Mouse (Mus musculus) liver, adult 2 months (tissue): ENCODE results near the gene Bid. TPM values are rescaled to one million over a fixed set of nuclear protein-coding genes. Genes with fewer than 3 reads are reported as not detected.
A peak's percentile ranks its signal among the peaks of the same experiment; 100 is the strongest.
"Not testable (repeated sequence)": the region's sequence is repeated elsewhere in the genome, so short reads cannot be mapped to it uniquely, and the experiment has no call there.

Experiments
- DNase-seq: peaks from one replicate; pipeline ENCODE4 v3.0.0-alpha.2; 2011; ENCODE audit warnings: low read depth, low spot score; ENCODE audit errors: extremely low read depth
- H3K27ac ChIP-seq: fragments of 200-500 bp; replicated peaks from 2 replicates; pipeline ENCODE4 v1.5.1; 2012; ENCODE audit warnings: low read depth, mild to moderate bottlenecking, control low read depth, inconsistent platforms, low read length; ENCODE audit not compliant: insufficient read depth
- H3K27me3 ChIP-seq: fragments of 200-500 bp; 2 replicates; pipeline ENCODE4 v1.6.1; 2012; ENCODE audit warnings: mild to moderate bottlenecking, moderate library complexity, low read length, inconsistent platforms; ENCODE audit not compliant: control insufficient read depth, insufficient read depth
- H3K36me3 ChIP-seq: fragments of 200-500 bp; 2 replicates; pipeline ENCODE4 v1.6.1; 2012; ENCODE audit warnings: low read length, inconsistent platforms; ENCODE audit not compliant: control insufficient read depth, insufficient read depth
- H3K4me1 ChIP-seq: fragments of 200-500 bp; 2 replicates; pipeline ENCODE4 v1.6.1; 2011; ENCODE audit warnings: low read length; ENCODE audit not compliant: control insufficient read depth, insufficient read depth
- H3K4me3 ChIP-seq: fragments of 200-500 bp; 2 replicates; pipeline ENCODE4 v1.5.1; 2011; ENCODE audit warnings: low read depth, mild to moderate bottlenecking, control low read depth, low read length, moderate library complexity; ENCODE audit not compliant: insufficient read depth
- H3K79me2 ChIP-seq: fragments of 200-500 bp; 2 replicates; pipeline ENCODE4 v1.6.1; 2012; ENCODE audit warnings: inconsistent platforms, mild to moderate bottlenecking, low read length, moderate library complexity; ENCODE audit not compliant: control insufficient read depth, insufficient read depth
- H3K9ac ChIP-seq: fragments of 200-500 bp; 2 replicates; pipeline ENCODE4 v1.6.1; 2012; ENCODE audit warnings: low read depth, mild to moderate bottlenecking, control low read depth, inconsistent platforms, low read length
- CTCF ChIP-seq: fragments of 200-500 bp; IDR thresholded peaks from 2 replicates; pipeline ENCODE4 v1.5.1; 2011; ENCODE audit warnings: low read depth, low read length, control low read depth
- POLR2A ChIP-seq: fragments of 200-500 bp; IDR thresholded peaks from 2 replicates; pipeline ENCODE4 v1.6.1; 2011; ENCODE audit warnings: low read length, control low read depth; ENCODE audit not compliant: insufficient read depth; ENCODE audit errors: extremely low read depth
- WGBS: fragments of 180-500 bp; shearing (Covaris S2); methylation state at CpG from one replicate; pipeline ENCODE4 v1.1.7; 2018; 5-methylcytosine and 5-hydroxymethylcytosine counted together
- polyA plus RNA-seq: library from polyadenylated mRNA; depleted of rRNA; stranded (reverse); fragments of >200 nt; gene quantifications from 2 replicates; pipeline ENCODE4 v1.2.3, GENCODE M21; 2012
- total RNA-seq: library from RNA; depleted of rRNA; stranded (reverse); fragments of >200 nt; gene quantifications from 2 replicates; pipeline ENCODE4 v1.2.3, GENCODE M21; 2014

Gene Bid
- total and polyA plus RNA-seq, 2 experiments: 6.9 to 13.9 TPM

DNA sequence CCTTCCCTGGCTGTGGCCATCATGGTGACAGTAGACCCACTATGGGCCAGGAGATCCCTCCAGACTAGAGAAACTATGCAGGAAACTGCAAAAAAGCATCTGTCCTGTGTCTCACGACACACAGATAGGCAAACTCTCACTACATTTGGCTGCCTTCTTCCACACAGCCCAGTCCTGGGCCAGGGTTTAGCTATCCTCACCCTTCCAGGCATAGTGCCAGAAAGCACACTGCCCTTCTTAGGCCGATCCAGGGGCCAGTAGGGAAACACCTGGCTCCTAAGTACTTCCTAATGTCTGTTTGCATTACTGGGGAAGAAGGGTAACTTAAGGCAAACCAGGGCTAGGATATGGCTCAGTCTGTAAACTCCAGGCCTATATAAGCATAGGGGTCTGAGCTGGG is 3.7 kb downstream of the Bid start:
- DNase-seq: peak; percentile 68
- 9% methylated on average over 2 of the region's 2 CpGs for whole genome bisulfite sequencing
- no peak overlapping the region for H3K9ac ChIP-seq
- no peak overlapping the region for H3K4me3 ChIP-seq
- H3K27me3 ChIP-seq: no peaks in the 10 kb centered on the region
- peaks cover 5% of the 10 kb centered on the region; the same call in 1 of the 2 replicates for H3K79me2 ChIP-seq
- no peak overlapping the region for H3K27ac ChIP-seq
- TF ChIP-seq CTCF: no peak
- TF ChIP-seq POLR2A: no peak
- peaks cover 8% of the 10 kb centered on the region for H3K4me1 ChIP-seq
- H3K36me3 ChIP-seq: no peaks in the 10 kb centered on the region

DNA sequence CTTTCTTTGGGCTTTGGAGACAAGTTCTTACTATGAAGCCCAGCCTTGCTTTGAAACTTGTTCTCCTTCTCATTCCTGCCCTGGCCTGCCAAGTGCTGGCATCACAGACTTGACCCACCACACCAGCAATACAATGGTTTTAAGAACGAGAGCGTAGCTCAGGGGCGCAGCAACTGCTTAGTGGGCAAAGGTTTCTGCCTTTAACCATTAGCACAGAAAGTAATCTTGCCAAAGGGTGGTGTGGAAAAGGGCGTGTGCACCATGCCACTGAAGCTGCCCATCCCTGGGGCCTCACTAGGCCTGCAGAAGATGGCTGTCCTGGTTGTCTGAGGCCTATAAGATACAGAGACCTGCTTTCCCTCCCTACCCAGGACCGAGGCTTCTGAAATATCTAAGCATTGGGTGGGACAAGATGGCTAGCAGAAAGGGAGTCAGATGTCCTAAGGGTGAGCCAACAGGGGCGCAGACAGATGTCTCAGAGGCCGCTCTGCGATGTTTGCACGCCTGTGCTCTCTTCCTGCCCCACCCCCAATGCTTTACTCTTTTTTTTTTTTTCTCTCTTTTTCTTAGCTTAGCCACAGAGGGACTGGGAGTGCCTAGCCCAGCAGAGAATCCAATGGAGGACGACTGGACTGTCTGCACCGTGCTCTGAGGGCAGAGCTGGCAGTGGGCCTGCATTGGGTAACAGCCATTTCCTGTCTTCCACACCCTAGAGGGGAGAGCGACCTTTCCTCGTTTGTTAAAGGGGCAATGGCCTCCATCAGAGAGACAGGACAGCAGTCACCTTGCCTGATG is 5.2 kb downstream of the Bid start:
- Histone ChIP-seq H3K36me3 (no peaks in the 10 kb centered on the region), H3K9ac (no peak overlapping the region), H3K4me3 (no peak overlapping the region), H3K4me1 (peaks cover 6% of the 10 kb centered on the region; the same call in 1 of the 2 replicates), H3K79me2 (peaks cover 5% of the 10 kb centered on the region; the same call in 1 of the 2 replicates), H3K27me3 (no peaks in the 10 kb centered on the region), H3K27ac (no peak overlapping the region)
- 52% methylated on average over 13 of the region's 13 CpGs for WGBS
- peak; percentile 40 for DNase-seq
- TF ChIP-seq CTCF (no peak), POLR2A (no peak)

DNA sequence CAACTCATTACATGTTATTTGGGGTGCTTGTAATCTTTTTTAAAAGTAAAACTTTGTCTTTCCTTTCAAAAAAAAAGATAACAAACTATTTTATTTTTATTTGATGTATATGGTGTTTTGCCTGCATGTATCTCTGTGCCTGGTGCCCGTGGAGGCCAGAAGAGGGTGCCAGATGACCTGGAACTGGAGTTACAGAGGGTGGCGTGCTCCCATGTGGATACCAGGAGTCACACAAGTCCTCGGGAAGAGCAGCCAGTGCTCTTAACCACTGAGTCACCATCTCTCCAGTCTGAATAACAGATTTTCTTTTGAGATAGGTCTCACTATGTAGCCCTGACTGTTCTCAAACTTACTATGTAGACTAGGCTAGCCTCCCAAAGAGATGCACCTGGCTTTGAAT is 7.2 kb downstream of the Bid start:
- WGBS: 88% methylated on average over 3 of the region's 3 CpGs
- TF ChIP-seq CTCF: peak; percentile 34; the same call in 1 of the 2 replicates
- TF ChIP-seq POLR2A: no peak
- no peak overlapping the region for H3K27ac ChIP-seq
- H3K4me1 ChIP-seq: peaks cover 7% of the 10 kb centered on the region
- H3K36me3 ChIP-seq: no peaks in the 10 kb centered on the region
- peaks cover 5% of the 10 kb centered on the region; the same call in 1 of the 2 replicates for H3K79me2 ChIP-seq
- H3K4me3 ChIP-seq: no peak overlapping the region
- no peak overlapping the region for H3K9ac ChIP-seq
- H3K27me3 ChIP-seq: no peaks in the 10 kb centered on the region
- DNase-seq: no peak

DNA sequence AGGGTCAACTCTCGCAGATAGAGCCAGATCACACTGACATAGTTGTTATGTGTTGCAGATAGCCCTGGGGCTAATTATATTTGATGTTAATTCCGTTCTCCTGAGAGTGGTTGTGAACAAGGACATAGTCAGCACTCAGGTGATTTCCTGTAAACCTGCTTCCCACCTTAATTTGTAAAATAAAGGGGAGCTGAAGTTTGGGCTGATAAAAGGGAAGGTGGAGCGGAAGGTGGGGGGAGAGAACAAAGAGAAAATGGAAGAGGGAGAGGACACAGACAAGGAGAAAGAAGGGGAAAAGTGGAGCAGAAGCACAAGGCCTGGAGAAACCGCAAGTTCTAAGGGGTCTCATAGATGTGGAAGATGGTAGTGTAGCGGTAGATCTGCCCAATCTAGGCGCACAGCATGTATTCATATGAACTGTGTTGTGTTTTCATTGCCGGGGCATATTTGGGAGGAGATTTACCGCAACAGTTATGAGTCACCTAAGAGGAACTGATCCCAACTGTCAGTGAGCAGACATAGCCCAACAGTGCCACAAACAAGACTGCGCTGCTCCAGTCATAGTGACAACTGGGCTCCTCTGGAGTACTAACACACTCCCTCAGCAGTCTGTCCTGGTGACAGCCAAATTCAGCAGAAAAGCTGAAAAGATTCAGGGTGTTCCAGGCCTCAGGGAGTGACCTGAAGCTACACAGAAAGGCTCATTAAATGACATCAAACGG is 8.6 kb downstream of the Bid start:
- not testable (repeated sequence) for DNase-seq, H3K79me2 ChIP-seq, H3K27ac ChIP-seq, H3K4me1 ChIP-seq, H3K9ac ChIP-seq, H3K4me3 ChIP-seq, H3K27me3 ChIP-seq, H3K36me3 ChIP-seq
- 93% methylated on average over 10 of the region's 10 CpGs for WGBS

DNA sequence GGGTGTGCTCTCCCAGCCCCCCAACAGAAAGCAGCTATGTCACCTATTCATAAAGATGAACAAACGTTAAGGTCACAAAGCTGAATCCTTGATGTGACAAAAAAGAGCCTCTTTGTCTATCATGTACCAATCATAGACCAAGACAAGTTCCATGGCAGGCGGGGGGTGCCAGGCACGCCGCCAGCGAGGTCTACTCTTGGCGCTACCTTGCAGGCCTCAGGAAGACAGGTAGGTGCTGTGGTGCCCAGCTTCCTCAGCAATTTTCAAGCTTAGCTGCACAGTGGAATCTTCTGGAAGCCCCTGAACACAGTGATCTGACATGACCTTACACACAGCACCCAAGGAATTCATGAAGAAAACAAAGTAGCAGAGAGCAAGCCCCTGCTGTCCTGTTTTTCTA is 10.1 kb downstream of the Bid start:
- H3K4me1 ChIP-seq: peaks cover 9% of the 10 kb centered on the region
- H3K79me2 ChIP-seq: peaks cover 5% of the 10 kb centered on the region; the same call in 1 of the 2 replicates
- no peak overlapping the region for H3K4me3 ChIP-seq
- H3K27ac ChIP-seq: no peak overlapping the region
- TF ChIP-seq POLR2A: no peak
- TF ChIP-seq CTCF: no peak
- no peaks in the 10 kb centered on the region for H3K27me3 ChIP-seq
- H3K36me3 ChIP-seq: no peaks in the 10 kb centered on the region
- WGBS: 97% methylated on average over 6 of the region's 6 CpGs
- DNase-seq: no peak
- H3K9ac ChIP-seq: no peak overlapping the region

DNA sequence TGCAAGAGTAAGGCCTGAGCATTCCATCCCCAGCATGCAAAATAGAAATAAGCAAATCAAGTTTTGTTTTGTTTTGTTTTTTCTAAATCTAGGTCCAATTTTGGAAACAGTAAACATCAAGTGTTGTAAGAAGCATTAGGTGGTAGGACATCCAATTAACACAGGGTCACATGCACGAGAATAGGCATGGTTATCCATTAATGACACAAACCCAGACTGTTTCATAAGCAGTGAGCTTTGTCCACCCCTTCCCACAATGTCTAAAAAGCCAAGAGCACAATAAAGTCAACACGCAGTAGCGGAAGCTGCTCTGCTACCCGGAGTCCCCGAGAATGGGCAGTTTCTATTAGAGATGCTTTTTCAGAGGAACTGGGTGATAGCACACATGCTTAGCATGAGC is 11.5 kb downstream of the Bid start:
- 17% methylated on average over 5 of the region's 5 CpGs for WGBS
- Histone ChIP-seq H3K4me3 (no peak overlapping the region), H3K9ac (peak overlapping the region; percentile 19), H3K4me1 (peaks cover 9% of the 10 kb centered on the region), H3K27ac (peak overlapping the region; percentile 94), H3K27me3 (no peaks in the 10 kb centered on the region), H3K79me2 (no peaks in the 10 kb centered on the region; the same call in 1 of the 2 replicates), H3K36me3 (no peaks in the 10 kb centered on the region)
- peak; percentile 98 for DNase-seq
- no peak for TF ChIP-seq CTCF
- no peak for TF ChIP-seq POLR2A
